Mouse (Mus musculus): ENCODE data around the gene Cxcl15.

- TF ChIP-seq POLR2A (IDR thresholded peaks at IDR 0.05; ENCODE audit: low read depth, low read length), result no peak
- no peak for TF ChIP-seq CTCF (IDR thresholded peaks at IDR 0.05; ENCODE audit: borderline replicate concordance, insufficient read depth, low read length)
These were observed 13.0 kb downstream of the Cxcl15 start for GRCm38 (mm10) chr5:90807176-90807950.

Measured in embryonic fibroblast, embryonic 13.5 days (primary cell).